Mouse (Mus musculus) lung, postnatal 0 days (tissue): ENCODE data around the gene Ticrr. TPM values are rescaled to one million over a fixed set of nuclear protein-coding genes. Genes with fewer than 3 reads are reported as not detected.

Source experiments
- ATAC-seq: fragments of 200-750 bp; cut with Nextera tagmentation; 2 replicates; pipeline ENCODE4 v1.8.0; 2017; ENCODE audit warnings: moderate library complexity
- DNase-seq: peaks from one replicate; pipeline ENCODE4 v3.0.0-alpha.2; 2016; ENCODE audit warnings: low spot score
- H3K27ac ChIP-seq: fragments of 300-500 bp; sonication (generic); 2 replicates; pipeline ENCODE4 v1.5.1; 2014; ENCODE audit warnings: antibody characterized with exemption, mild to moderate bottlenecking, low read length, mixed read lengths
- H3K27me3 ChIP-seq: fragments of 300-500 bp; sonication (generic); replicated peaks from 2 replicates; pipeline ENCODE4 v1.6.1; 2014; ENCODE audit warnings: low read length, mixed read lengths; ENCODE audit not compliant: insufficient read depth
- H3K36me3 ChIP-seq: fragments of 300-500 bp; sonication (generic); 2 replicates; pipeline ENCODE4 v1.6.1; 2014; ENCODE audit warnings: low read length, mixed read lengths; ENCODE audit not compliant: insufficient read depth
- H3K4me1 ChIP-seq: fragments of 300-500 bp; sonication (generic); 2 replicates; pipeline ENCODE4 v1.6.1; 2014; ENCODE audit warnings: antibody characterized with exemption, low read depth, low read length, mixed read lengths; ENCODE audit not compliant: insufficient read depth
- H3K4me2 ChIP-seq: fragments of 300-500 bp; sonication (generic); replicated peaks from 2 replicates; pipeline ENCODE4 v1.6.1; 2014; ENCODE audit warnings: low read depth, mild to moderate bottlenecking, low read length, moderate library complexity, mixed read lengths
- H3K4me3 ChIP-seq: fragments of 300-500 bp; sonication (generic); 2 replicates; pipeline ENCODE4 v1.5.1; 2014; ENCODE audit warnings: low read depth, low read length
- H3K9ac ChIP-seq: fragments of 300-500 bp; sonication (generic); replicated peaks from 2 replicates; pipeline ENCODE4 v1.6.1; 2014; ENCODE audit warnings: low read depth, mild to moderate bottlenecking
- H3K9me3 ChIP-seq: fragments of 300-500 bp; sonication (generic); 2 replicates; pipeline ENCODE4 v1.6.1; 2016; ENCODE audit warnings: low read length, mixed read lengths
- CTCF ChIP-seq: IDR thresholded peaks from 2 replicates; pipeline ENCODE4 v1.5.1; 2016; ENCODE audit warnings: antibody characterized with exemption, mild to moderate bottlenecking
- EP300 ChIP-seq: IDR thresholded peaks from 2 replicates; pipeline ENCODE4 v1.6.1; 2016; ENCODE audit warnings: antibody characterized with exemption, mild to moderate bottlenecking, control low read depth
- WGBS: fragments of 180-500 bp; shearing (Covaris S2); extraction: QIAGEN DNeasy Blood & Tissue Kit; methylation state at CpG from one replicate; pipeline ENCODE4 v1.1.7; 2014; 5-methylcytosine and 5-hydroxymethylcytosine counted together
- polyA plus RNA-seq: library from polyadenylated mRNA; unstranded; fragments of >200 nt; fragmentation: Nextera tagmentation; extraction: Ambion mirVana; gene quantifications from 2 replicates; pipeline ENCODE4 v1.2.1, GENCODE M21; 2015

The Ticrr gene
- polyA plus RNA-seq, result 0.35 and 0.37 TPM in 2 replicates

- Histone ChIP-seq H3K9me3 (no peaks in the 10 kb centered on the region), H3K27me3 (no peaks in the 10 kb centered on the region), H3K4me2 (peak within 1 kb of the TSS; percentile 100), H3K36me3 (no peaks in the 10 kb centered on the region), H3K27ac (no peak within 1 kb of the TSS), H3K4me3 (peak within 1 kb of the TSS; percentile 59), H3K4me1 (no peaks in the 10 kb centered on the region), H3K9ac (peak within 1 kb of the TSS; percentile 39)
- whole genome bisulfite sequencing, result 2% methylated on average over 38 of the region's 39 CpGs
- peak; percentile 100 for DNase-seq
- peak; percentile 100 for ATAC-seq
- TF ChIP-seq EP300 (no peak), CTCF (no peak)
These were observed at the start of gene Ticrr for GRCm38 (mm10) chr7:79659578-79660290. TSS of gene Ticrr (plus strand) at chr7:79660196.

GRCm38 (mm10) chr7:79611901-79612300 is 48.1 kb upstream of the Ticrr start:
- 68% methylated on average over 9 of the region's 9 CpGs for WGBS
- ATAC-seq, result no peak
- Histone ChIP-seq H3K4me1 (0 out of 2 replicates have a peak, but pooled peaks cover 2% of the 10 kb centered on the region), H3K9ac (no peak overlapping the region), H3K9me3 (no peaks in the 10 kb centered on the region), H3K36me3 (no peaks in the 10 kb centered on the region), H3K4me2 (no peak overlapping the region), H3K27me3 (peaks cover 6% of the 10 kb centered on the region), H3K4me3 (no peak overlapping the region), H3K27ac (no peak overlapping the region)
- no peak for DNase-seq
- TF ChIP-seq EP300 (no peak), CTCF (no peak)

GRCm38 (mm10) chr7:79612783-79613182 is 47.2 kb upstream of the Ticrr start:
- Histone ChIP-seq H3K9me3 (no peaks in the 10 kb centered on the region), H3K27ac (no peak overlapping the region), H3K36me3 (no peaks in the 10 kb centered on the region), H3K9ac (no peak overlapping the region), H3K27me3 (peaks cover 13% of the 10 kb centered on the region), H3K4me3 (no peak overlapping the region), H3K4me2 (no peak overlapping the region), H3K4me1 (0 out of 2 replicates have a peak, but pooled peaks cover under 1% of the 10 kb centered on the region)
- 8% methylated on average over 6 of the region's 6 CpGs for WGBS
- DNase-seq (peak; percentile 76), ATAC-seq (peak; percentile 49; the same call in 1 of the 2 replicates)
- peak; percentile 81 for TF ChIP-seq CTCF
- no peak for TF ChIP-seq EP300

DNA sequence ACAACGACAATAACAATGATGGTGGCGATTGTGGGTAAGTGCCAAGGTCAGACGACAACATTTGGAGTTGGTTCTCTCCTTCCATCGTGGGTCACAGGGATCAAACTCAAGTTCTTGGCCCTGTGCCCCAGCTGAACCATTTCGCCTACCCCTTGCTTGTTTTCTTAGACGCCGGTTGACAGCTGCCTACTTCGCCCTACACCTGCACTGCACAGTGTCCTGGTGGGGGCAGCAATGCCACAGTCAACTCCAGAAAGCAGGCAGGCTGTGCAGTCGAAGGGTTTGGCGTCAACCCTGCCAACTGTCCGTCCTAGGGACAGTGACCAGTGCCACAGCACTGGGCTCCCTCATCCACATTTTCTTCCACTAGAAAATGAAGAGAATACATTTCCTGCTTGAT is 46.7 kb upstream of the Ticrr start:
- H3K27me3 ChIP-seq, result peaks cover 14% of the 10 kb centered on the region
- no peaks in the 10 kb centered on the region for H3K9me3 ChIP-seq
- 50% methylated on average over 11 of the region's 11 CpGs for WGBS
- H3K9ac ChIP-seq, result no peak overlapping the region
- H3K4me3 ChIP-seq, result no peak overlapping the region
- H3K27ac ChIP-seq, result no peak overlapping the region
- H3K4me1 ChIP-seq, result no peaks in the 10 kb centered on the region
- H3K4me2 ChIP-seq, result no peak overlapping the region
- DNase-seq, result no peak
- TF ChIP-seq CTCF (no peak), EP300 (no peak)
- no peaks in the 10 kb centered on the region for H3K36me3 ChIP-seq
- ATAC-seq, result no peak

DNA sequence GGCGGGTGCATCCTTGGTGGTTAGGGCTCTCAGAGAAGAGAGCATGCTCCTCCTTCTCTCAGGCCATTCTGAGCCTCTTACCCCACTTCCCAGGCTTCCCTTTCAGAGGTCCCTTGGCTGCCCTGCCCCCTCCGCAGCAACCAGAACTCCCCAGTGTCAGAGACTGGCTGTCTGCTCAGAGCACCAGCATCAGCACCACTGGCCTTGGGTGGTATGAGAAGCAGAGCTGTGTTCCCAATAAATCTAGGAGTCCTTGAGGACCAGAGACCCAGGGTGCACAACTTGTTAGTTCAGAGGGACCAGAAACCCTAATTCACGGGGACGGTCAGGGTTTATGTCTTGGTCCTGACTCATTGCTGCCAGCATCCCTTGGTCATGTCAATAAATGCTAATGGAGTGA is 45.0 kb upstream of the Ticrr start:
- no peak overlapping the region for H3K27ac ChIP-seq
- H3K9me3 ChIP-seq, result no peaks in the 10 kb centered on the region
- DNase-seq (no peak), ATAC-seq (no peak)
- H3K4me2 ChIP-seq, result no peak overlapping the region
- no peaks in the 10 kb centered on the region for H3K36me3 ChIP-seq
- H3K27me3 ChIP-seq, result peaks cover 15% of the 10 kb centered on the region
- TF ChIP-seq CTCF, result no peak
- TF ChIP-seq EP300, result no peak
- no peak overlapping the region for H3K4me3 ChIP-seq
- no peak overlapping the region for H3K9ac ChIP-seq
- WGBS, result 79% methylated on average over 4 of the region's 4 CpGs
- no peaks in the 10 kb centered on the region for H3K4me1 ChIP-seq

GRCm38 (mm10) chr7:79615941-79616340 is 44.1 kb upstream of the Ticrr start:
- Histone ChIP-seq H3K36me3 (no peaks in the 10 kb centered on the region), H3K27ac (no peak overlapping the region), H3K9ac (no peak overlapping the region), H3K4me3 (no peak overlapping the region), H3K9me3 (no peaks in the 10 kb centered on the region), H3K4me1 (no peaks in the 10 kb centered on the region), H3K4me2 (no peak overlapping the region), H3K27me3 (peaks cover 15% of the 10 kb centered on the region)
- DNase-seq (no peak), ATAC-seq (no peak)
- 77% methylated on average over 1 of the region's 1 CpGs for WGBS
- TF ChIP-seq EP300, result no peak
- TF ChIP-seq CTCF, result no peak
